Mouse (Mus musculus): ENCODE data around the gene Sema4c.
A peak's percentile ranks its signal among the peaks of the same experiment; 100 is the strongest.

Sema4c gene

DNA sequence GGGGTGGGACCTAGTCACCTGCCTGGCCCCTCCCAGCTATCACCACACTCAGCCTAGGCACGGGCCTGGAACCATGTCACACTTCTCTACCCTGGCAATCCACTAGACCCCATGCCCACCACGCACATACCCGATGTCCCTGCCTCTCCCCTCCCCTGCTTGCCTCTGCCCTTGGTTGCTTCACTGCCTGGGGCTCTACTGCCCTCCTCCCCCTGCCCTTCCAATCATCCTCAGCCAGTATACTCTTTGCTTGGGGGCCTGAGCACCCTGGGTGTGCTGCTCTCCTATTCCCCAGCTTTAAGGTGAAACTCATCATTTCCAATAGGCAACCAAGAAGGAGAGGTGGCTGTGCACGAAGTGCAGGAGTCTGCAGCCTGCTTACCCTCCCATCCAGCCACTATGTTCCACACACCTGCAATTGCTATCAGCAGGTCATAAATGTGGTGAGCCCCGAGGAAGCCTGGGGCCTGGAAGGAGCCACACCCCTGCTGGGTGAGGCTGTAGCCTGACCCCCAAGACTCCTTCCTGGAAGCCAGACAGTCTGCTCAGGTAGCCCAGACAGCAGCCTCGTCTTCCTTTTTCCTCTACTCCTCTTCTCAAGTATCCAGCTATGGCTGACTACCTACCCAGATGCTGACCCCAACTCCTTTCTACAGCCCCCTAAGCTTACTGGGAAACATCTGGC lies 19.0 kb upstream of the Sema4c start:
- no peak for DNase-seq

- DNase-seq = no peak
These were observed 17.2 kb upstream of the Sema4c start for GRCm38 (mm10) chr1:36575347-36575746.

DNA sequence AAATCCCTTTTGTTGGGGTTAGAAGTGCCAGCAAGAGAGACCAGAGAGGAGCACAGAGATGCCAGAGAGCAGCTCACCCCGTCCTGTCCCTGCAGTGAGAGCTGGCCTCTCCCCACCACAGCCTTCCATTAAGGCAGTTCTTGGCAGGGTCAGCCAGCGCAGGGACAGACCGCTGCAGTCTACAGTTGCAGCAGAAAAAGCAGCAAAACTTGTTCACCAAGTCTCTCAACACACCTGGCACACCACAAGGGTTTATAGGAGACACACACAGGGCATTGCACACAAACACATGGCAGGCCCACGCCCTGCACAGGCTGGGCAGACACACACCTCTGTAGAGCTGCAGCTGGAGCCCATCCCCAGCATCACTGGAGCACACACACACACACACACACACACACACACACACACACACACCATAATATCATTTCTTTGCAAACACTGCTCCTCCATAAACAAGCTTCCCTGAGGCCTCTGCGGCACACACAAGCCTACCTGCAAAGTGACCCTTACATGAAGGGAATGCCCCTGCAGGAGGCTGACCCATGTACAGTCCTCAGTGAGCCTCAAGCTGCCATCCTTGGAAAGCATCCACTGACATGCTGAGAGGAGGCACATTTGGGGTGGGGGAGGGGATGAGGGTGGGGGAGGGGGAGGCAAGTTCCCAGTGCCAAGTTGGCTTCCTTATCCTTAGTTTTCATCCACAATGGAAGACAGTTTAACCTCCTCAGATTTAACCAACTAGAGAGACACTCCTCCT lies 16.2 kb upstream of the Sema4c start:
- DNase-seq = no peak

- DNase-seq = no peak
These were observed 15.4 kb upstream of the Sema4c start for GRCm38 (mm10) chr1:36573524-36573923.

GRCm38 (mm10) chr1:36572709-36573108 lies 14.6 kb upstream of the Sema4c start:
- DNase-seq = no peak

DNA sequence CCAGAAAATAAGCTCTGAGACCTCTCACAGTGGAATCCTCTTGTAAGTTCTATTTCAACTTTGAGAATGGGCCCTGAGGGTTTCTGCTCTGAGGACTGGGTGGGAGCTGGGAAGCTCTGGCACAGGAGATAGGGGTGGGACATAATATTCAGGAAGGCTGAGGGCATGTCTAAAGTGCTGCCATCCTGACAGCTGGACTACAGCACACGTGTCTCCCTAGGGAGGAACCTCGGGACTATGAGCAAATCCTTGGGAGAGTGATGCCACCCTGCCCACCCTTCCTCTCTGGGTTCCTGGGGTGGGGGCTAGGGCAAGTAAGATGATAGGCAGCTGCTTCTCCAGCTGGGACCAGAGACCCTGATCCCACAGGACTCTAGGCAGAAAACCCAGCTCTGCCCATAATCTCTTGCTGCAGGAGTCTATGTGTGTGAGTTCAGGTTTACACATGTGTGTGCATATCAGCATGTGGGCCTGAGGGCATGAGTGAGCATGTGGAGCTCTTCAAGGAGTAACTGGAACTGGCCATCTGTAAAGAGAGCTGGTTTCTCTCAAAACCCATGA lies 14.1 kb upstream of the Sema4c start:
- DNase-seq = no peak

GRCm38 (mm10) chr1:36571627-36572026 lies 13.5 kb upstream of the Sema4c start:
- no peak for DNase-seq

DNA sequence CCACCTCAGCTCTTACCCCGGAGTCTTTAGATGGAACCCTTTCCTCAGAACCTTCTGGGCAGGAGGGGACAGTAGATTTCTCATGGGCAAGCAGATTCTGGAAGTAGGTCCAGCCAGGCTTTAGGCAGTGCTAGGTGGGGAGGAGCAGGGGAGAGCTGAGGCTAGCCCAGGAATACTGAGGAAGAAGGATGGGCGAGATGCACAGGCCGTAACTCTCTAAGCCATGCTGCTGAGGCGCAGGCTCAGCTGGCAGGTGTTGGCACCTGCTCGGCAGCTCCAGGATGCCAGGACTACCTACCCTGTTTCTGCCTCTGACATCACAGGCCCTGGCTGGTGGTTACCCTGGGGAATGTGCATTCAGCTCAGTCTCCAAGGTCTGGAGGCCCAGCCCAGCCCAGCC lies 12.2 kb upstream of the Sema4c start:
- DNase-seq = no peak

DNA sequence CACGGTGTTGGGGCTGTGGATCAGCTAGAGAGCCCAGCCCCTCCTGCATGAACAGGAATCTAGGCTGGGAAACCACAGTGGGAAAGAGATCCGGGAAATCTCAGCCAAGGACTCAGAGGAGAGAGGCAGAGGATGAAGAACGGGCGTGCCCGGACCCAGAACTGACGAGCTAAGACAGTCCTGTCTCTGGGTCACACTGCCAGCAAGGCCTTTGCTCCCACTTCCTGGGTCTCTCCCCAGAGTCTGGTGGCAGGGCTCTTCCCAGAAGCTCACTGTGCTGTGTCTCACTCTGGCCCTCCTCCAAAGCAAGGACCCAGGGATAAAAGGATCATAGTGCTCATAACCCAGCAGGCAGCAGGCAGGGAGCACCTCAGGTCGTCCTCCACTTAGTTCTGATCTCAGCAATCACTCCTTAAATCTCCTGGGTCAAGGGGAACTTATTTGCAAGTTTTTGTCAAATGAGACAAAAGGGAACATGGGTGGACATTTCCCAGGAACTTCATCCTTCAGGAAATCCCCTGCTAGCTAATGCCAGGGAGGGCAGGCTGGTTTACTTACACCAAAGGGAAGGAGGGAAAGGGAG lies 11.6 kb upstream of the Sema4c start:
- no peak for DNase-seq

GRCm38 (mm10) chr1:36568776-36569175 lies 10.6 kb upstream of the Sema4c start:
- no peak for DNase-seq

GRCm38 (mm10) chr1:36567818-36568603 lies 9.9 kb upstream of the Sema4c start:
- no peak for DNase-seq

DNA sequence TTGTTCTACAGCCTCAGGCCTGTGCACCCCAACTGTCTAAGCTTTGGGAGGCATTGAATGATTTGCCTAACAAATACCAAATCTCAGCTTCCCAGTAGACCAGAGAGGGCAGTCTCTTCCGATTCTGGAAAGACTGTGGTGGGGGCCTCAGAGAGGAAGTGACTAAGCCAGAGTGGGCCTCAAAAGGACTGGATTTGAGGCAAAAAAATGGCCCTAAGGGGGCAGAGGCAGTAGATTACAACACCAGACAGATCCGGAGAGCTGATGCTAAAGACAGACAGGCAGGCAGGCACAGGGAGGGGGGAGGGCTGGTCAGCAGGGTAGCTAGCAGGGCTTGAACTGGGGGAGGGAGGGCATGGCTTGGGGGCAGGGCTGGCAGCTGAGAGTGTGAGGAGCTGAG lies 8.3 kb upstream of the Sema4c start:
- no peak for DNase-seq

DNA sequence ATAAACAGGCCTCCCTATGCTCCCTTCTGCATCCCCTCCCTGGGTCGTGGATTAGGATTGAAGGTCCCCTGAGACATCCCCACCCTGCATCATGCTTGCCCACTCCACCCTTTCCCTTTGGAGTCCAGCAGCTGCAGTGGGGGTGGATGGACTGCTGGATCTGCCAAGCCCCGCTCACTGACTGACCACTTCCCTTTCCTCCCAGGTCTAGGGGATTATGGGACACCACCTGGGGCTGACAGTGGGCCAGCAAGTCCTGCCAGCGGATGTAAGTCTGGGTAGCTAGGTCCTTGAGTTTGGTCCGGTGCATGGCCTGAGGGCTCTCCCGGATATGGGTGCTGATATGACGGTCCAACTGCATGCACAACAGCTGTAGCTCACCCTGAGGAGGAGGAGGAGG lies 6.0 kb upstream of the Sema4c start:
- no peak for DNase-seq

GRCm38 (mm10) chr1:36563632-36564031 lies 5.5 kb upstream of the Sema4c start:
- no peak for DNase-seq

DNA sequence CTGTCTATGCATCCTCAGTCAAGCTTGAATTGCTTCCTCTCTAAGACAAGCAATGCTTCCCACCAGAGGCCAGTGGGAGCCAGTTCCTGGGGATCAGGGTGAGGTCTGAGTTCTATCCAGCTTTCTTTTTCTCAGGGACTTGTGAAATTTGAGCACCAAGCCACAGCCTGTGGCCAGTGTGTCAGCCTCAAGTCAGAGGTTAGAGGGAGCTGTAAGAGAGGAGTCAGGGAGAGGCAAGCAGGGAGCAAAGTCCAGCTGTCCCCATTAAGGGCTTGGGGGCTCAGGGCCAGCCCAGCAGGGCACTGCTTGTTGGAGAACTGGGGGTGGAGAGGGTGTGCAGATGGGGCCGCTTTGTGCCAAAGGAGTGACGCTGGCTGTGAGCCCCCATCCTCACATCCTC lies 5.0 kb upstream of the Sema4c start:
- no peak for DNase-seq

GRCm38 (mm10) chr1:36562388-36562787 lies 4.2 kb upstream of the Sema4c start:
- DNase-seq = no peak

DNA sequence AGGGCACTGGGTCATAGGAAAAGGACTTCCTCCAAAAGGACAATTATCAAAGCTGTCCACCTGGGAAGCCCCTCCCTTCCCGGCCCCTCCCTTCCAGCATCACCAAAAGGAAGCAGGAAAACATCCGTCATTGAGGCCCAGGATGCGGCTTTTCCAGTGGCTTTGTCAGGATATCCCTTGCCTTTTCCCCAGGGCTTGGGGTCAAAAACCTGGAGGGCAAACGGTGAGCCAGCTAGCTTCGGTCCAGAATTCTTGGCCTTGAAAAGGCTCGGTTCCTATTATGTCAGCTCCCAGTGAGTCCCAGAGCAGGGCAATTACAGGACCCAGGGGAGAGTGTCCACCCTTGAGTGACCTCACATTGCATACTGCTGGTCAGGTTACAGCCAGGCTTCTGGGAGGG lies 2.8 kb upstream of the Sema4c start:
- DNase-seq = no peak

DNA sequence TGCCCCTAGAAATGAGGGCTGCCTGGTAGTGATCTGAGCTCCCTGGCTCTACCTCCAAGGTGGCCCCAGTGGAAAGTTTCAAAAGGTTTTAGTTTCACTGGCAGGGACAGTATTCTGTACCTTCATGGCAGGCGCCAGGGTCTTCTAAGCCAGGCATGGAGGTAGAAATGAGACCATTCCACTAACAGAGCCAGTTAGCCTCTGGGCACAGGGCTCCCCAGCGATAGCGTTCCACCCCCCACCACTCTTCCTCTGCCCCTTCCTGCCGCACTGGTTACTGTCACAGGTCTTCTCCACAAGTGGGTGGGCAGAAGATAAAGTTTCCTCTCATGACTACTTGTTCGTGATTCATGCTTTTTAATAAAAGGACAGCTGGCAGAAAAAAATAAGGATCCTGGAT lies 1.7 kb upstream of the Sema4c start:
- DNase-seq = no peak

- DNase-seq = peak; percentile 61
These were observed 1.1 kb upstream of the Sema4c start for GRCm38 (mm10) chr1:36559256-36559655.

DNA sequence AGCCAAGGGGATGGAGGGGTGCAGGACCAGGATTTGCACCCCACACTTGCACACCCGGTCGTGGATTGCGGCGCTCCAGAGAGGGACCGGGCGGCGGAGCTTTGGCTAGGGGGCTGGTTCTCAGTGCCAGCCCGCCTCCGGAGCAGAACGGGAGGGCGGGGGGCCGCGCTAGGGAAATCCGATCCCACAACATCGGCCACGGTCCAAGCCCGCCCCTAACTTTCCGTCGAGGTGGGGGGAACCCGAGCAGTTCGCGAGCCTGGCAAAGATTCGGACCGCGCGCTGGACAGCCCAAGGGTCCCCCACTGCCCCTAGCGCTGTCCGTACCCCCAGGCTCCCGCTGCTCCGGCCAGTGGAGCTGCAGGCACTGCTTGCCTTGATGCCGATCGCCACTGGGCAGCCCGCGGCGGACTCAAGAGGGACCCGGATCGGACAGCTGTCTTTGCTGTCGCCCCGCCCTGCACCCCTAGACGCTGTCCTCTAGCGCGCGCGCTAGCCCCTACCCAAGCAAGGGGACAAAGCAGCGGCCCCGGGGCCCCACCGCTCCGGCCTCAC lies 615 bp downstream of the Sema4c start:
- DNase-seq = peak; percentile 85

DNA sequence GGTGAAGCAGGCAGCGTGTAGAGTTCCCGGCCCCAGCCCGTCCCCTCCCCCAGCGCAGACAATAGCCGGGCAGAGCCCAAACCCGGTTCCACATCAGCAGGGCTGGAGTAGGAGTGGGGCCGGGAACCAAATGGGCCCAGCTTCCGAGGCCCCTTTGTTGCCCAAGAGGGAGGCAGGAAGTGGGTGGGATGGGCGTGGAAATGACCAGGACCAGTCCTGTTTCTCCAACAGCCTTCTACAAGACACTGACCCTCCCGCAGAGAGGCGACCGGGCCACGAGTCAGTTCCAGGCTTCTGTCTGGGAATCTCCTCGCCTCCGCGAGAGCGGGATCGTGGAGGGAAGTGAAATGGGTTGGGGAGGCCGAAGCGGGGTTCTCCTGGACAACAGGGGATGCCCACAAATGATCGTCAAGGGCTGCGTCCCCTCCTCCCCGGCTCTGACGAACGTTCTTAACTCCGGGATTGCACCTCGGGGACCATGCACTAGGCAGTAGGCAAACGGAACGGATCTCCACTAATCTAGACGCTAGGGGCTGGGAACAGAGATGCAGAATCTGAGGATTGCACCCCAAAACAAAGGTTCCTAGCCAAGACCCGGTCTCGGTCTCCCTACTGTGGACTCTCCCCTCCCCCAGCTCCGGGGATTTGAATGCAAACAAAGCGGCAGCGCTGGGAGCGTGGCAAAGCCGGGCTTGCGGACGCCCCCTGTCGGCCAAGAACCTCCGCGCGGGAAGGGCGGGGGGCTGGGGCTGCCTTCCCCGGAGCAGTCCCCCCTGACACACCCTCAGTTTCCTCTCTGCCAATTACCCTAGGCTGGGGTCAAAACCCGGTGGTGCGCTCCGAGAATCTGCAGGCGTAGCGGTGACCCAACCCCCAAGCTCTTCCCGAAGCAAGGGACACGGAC lies 1.3 kb downstream of the Sema4c start:
- DNase-seq = peak; percentile 94
